Mouse (Mus musculus) adrenal gland (tissue): ENCODE measurements around the gene Fancg.

ENCODE experiments used
- intact Hi-C: fragments of 180-260 bp; cut with DNase I; formaldehyde crosslinking; loops from one replicate; pipeline ENCODE4 v1.15.1; 2025

Gene Fancg

GRCm38 (mm10) chr4:43035851-43036250 lies 25.5 kb upstream of the Fancg start:
- intact Hi-C loops, result no loop called here

DNA sequence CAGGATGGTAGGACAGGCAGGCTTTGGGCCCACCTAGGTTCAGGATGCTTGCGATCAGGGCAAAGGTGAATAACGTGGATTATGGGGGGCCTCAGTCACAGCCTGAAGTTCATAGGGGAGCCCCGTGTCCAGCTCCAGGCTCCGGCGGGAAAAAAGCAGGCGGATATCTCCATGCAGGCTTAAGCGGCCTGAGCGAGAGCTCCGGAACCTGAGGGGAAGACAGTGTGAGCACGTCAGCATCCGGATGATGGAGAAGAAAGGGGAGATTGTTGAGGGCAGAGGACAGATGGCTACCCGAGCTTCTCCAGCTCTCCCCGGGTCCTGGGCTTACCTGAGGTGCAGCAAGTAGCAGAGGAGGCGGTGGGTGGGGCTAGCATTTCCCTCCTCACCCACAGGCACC lies 23.2 kb upstream of the Fancg start:
- intact Hi-C loops, result no loop called here

GRCm38 (mm10) chr4:43032501-43032900 lies 22.2 kb upstream of the Fancg start:
- intact Hi-C loops, result no loop called here

- intact Hi-C loops, result no loop called here
Observed at GRCm38 (mm10) chr4:43031237-43031995, 21.1 kb upstream of the Fancg start, which contains the start of gene Stoml2. Stoml2 (minus strand) TSS chr4:43031710.

DNA sequence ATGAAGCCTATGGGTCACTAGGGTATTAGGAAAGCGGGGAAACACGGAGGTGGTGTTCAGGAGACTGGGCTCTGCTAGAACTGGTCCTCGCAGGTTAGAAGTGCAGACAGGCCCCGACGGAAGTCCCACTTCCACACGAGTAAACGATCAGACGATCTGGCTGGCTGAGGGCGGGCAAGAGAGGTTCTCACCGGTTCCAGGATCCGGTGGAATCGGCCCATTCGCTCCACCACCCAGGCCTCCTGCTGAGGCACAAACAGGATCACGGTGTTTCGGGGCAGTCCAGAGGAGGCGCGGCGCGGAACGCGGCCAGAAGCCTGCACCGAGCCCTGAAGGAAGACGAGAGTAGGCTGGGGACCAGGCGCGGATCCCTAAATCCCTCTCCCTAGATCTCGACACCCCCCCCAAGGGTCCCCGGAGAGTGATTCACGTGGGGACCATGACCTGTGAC lies 20.5 kb upstream of the Fancg start:
- intact Hi-C loops, result no loop called here

- intact Hi-C loops, result no loop called here
Observed at GRCm38 (mm10) chr4:43030352-43030751, 20.0 kb upstream of the Fancg start.

DNA sequence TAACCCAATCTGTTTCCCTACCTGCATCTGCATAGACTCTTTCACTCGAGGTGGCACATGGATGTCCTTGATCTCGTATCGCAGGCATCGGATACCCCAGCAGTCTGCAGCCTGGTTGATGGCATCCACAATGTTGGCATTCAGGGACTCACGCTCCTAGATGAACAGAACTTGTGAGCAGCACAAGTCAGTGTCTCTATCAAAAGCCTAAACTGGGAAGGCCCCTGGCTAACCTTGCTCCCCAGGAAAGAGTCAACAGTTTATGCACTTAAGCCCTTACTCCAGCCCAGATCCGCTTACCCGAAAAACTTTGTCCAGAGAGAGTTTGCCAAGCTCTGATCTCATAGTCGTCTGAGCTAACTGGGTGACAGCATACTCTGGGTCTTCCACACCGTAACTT lies 19.4 kb upstream of the Fancg start:
- intact Hi-C loops, result no loop called here

DNA sequence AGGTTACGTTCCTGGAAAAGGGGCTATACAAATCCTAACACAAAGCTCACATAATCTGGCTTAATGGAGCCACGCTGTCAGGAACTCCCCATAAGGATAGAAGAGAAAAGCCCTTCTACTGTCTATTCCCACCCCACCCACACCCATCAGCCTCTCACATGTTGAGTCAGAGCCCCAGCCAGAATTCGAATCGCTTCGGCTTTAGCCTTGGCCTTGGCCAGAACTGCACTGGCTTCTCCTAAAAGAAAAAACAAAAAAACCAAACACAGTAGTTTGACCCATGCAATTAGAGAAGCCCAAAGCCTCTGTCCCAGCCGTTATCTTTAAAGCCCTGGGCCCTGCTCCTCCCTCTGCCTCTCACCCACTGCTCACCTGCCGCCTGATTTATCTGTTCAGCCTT lies 18.8 kb upstream of the Fancg start:
- intact Hi-C loops, result no loop called here

GRCm38 (mm10) chr4:43025084-43025960 lies 15.0 kb upstream of the Fancg start, which contains the start of gene Pigo:
Pigo (minus strand) TSS chr4:43025819.
- intact Hi-C loops, result loop anchor here (2.0 kb wide), 1 partner anchor 19 kb away; no protein-coding TSS in a partner anchor

DNA sequence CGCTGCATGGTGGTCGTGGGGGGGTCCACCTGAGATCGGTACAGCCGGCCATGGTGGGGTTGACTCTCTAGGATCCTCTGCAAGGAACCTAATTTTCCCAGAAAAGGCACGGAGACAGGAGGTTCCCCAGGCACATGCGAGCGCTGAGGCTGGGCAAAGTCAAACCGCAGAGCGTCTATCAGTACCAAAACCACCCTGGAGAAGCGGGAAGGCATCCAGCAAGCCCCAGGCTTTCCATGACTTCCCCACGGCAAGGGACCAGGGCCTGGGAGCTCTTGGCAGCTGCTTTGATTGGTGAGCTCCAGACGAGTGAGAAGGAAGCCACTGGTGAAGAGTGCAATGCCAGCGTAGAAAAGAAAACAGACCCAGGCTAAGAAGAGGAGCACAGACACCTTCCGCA lies 14.4 kb upstream of the Fancg start:
- intact Hi-C loops, result loop anchor here (2.0 kb wide), 1 partner anchor 18 kb away; no protein-coding TSS in a partner anchor

GRCm38 (mm10) chr4:43021341-43021740 lies 11.0 kb upstream of the Fancg start:
- intact Hi-C loops, result no loop called here

- intact Hi-C loops, result no loop called here
Observed at GRCm38 (mm10) chr4:43020876-43021275, 10.6 kb upstream of the Fancg start.

DNA sequence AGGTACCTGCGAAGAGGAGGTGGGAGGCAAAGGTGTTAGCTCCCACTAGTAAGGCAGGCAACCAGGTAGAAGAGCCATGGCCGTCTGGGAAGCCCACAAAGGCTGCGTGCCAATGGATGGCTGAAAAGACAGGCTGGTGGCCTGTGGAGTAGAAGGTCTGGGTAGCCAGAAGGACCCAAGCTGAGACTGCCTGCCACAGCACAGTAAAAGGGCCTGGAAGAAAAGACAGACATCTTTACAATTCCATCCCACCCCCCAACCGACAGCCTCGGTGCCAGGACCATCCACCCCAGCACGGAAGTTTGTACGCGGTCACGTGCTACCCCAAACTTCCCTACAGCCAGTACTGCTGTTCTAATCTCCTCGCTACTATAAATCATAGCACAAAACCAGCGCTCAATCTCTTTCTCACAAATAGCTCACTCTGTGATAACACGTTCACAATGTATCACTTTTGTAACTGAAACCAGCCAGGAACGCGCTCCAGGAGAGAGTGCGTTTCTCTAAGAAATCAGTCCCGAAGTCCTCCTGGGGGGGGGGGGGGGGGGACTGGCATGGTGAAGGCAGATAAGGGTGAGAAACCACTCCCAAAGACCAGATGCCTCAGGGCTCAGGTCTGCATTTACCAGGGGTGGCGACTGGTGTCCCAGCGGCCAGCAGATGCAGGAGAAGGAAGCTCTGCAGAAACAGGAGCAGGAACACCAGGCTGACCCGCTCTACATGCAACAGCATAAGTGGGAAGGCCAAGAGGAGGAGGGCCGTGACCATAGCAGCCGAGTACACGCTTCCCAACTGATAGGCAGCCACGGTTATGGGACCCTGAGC lies 9.5 kb upstream of the Fancg start:
- intact Hi-C loops, result no loop called here

DNA sequence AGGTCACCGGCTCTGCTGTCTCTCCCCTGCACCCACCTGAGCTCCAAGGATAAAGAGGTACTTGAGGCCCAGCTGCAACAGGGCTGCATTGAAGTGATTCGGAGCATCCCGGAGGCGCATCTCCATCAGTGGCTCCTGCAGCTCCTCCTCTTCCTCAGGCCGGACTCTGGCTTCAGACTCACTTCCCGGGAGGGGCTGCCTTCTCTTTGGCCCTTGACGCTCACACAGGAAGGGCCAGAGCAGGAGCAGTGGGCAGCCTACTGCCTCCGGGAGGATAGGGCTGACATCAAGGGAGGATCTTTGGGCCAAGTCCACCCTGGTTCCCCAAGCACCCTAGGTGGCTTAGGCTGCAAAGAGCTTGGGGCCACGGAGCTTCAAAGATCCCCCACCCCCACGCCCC lies 8.9 kb upstream of the Fancg start:
- intact Hi-C loops, result no loop called here

- intact Hi-C loops, result no loop called here
Observed at GRCm38 (mm10) chr4:43018156-43018555, 7.8 kb upstream of the Fancg start.

DNA sequence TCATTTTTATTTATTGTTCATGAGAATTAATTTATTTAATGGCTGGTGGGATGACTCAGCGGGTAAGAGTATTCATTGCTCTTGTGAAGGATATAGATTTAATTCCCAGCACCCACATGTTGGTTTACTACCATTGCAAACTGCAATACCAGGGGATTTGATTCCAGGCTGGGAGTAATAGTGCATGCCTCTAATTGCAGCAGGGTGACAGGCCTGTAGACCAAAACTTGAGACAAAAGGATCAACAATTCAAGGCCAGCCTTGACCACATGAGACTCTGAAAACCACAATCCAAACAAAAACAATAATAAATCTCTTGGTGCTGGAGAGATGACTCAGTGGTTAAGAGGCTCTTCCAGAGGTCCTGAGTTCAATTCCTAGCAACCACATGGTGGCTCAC lies 1.8 kb upstream of the Fancg start:
- intact Hi-C loops, result no loop called here

DNA sequence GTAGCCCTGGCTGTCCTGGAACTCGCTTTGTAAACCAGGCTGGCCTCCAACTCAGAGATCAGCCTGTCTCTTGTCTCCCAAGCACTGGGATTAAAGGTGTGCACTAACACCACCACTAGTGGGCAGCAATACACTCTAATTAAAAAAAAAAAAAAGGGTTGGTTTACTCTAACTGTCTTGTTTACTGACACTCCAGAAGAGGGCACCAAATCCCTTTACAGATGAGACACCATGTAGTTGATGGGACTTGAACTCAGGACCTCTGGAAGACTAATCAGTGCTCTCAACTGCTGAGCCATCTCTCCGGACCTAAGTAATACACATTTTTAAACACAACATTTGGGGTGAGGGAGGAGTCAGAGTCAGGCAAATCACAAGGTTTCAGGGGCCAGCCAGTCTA lies 4.5 kb downstream of the Fancg start:
- intact Hi-C loops, result loop anchor here (2.0 kb wide), 1 partner anchor 19 kb away; the partner anchor contains the start of gene Pigo

- intact Hi-C loops, result no loop called here
Observed at GRCm38 (mm10) chr4:43004951-43005350, 5.4 kb downstream of the Fancg start.

DNA sequence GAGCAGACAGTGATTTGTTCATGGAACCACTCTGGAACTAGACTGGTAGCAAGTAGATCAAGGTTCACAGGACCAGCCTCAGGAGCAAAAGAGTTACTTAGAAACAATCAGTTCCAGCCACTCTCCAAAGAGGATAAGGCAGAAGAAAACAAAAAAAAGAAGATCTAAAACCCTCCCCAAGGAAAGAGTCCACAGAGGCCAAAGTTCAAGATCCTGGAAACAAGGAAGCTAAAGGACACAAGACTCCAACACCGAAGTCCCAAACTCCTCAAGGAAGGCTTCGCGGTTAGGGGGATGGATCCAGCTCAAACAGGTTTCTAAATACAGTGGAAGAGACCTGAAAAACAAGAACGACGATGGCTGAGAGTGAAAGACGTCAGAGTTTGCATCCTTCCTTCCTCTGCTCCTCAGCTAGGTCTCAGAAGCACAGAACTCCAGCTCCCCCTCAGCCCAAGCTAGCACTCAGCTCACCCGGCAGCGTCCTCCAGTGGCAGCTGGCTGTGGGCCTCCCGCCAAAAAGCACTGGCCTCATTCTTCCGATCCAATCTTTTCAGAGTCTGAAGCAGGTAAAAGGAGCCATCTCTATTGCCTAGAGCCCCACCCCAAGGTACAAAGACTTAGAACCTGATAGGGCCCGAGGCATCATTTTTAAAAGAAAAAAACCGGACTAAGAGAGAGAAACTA lies 7.4 kb downstream of the Fancg start:
- intact Hi-C loops, result no loop called here

- intact Hi-C loops, result no loop called here
Observed at GRCm38 (mm10) chr4:43001272-43001671, 9.0 kb downstream of the Fancg start.
